Mouse (Mus musculus) liver, embryonic 14.5 days (tissue): ENCODE data around the gene Pbxip1. TPM values are rescaled to one million over a fixed set of nuclear protein-coding genes. Genes with fewer than 3 reads are reported as not detected.
"Not testable (repeated sequence)": the region's sequence is repeated elsewhere in the genome, so short reads cannot be mapped to it uniquely, and the experiment has no call there.

Experiments used
- ATAC-seq: fragments of 200-750 bp; cut with Nextera tagmentation; 2 replicates; pipeline ENCODE4 v1.8.0; 2017; ENCODE audit warnings: moderate number of reproducible peaks, mild to moderate bottlenecking, moderate library complexity; ENCODE audit not compliant: insufficient read depth
- DNase-seq, 3 experiments: peaks; one replicate each; pipeline ENCODE4 v3.0.0-alpha.2; 2012 to 2013; ENCODE audit warnings: low read depth in 3 of 3, low spot score in 3 of 3
- H3K27ac ChIP-seq: fragments of 300-500 bp; sonication (generic); 2 replicates; pipeline ENCODE4 v1.5.1; 2014; ENCODE audit warnings: moderate library complexity, mild to moderate bottlenecking, control low read depth, inconsistent platforms
- H3K27me3 ChIP-seq: fragments of 300-500 bp; sonication (generic); 2 replicates; pipeline ENCODE4 v1.6.1; 2014; ENCODE audit warnings: mild to moderate bottlenecking, low read length, moderate library complexity; ENCODE audit not compliant: control insufficient read depth, insufficient read depth
- H3K36me3 ChIP-seq: fragments of 300-500 bp; sonication (generic); replicated peaks from 2 replicates; pipeline ENCODE4 v1.6.1; 2014; ENCODE audit warnings: low read depth; ENCODE audit not compliant: control insufficient read depth, insufficient read depth
- H3K4me1 ChIP-seq, 2 experiments: fragments of 200-500 bp in 1 of 2; fragments of 300-500 bp in 1 of 2; sonication (generic) in 1 of 2; replicated peaks; 2 replicates each; pipeline ENCODE4 v1.6.1; 2012 to 2014; ENCODE audit warnings: antibody characterized with exemption in 1 of 2, inconsistent platforms in 1 of 2, low read length in 1 of 2; ENCODE audit not compliant: control insufficient read depth in 2 of 2, insufficient read depth in 2 of 2
- H3K4me2 ChIP-seq: fragments of 300-500 bp; sonication (generic); 2 replicates; pipeline ENCODE4 v1.6.1; 2014; ENCODE audit warnings: low read depth, mild to moderate bottlenecking, control low read depth, moderate library complexity
- H3K4me3 ChIP-seq, 2 experiments: fragments of 200-500 bp in 1 of 2; fragments of 300-500 bp in 1 of 2; sonication (generic) in 1 of 2; 2 replicates each; pipeline ENCODE4 v1.5.1; 2012 to 2014; ENCODE audit warnings: low read depth in 2 of 2, low read length in 2 of 2, mild to moderate bottlenecking in 2 of 2, control low read depth in 1 of 2, inconsistent platforms in 1 of 2, moderate library complexity in 1 of 2; ENCODE audit not compliant: insufficient read depth in 1 of 2
- H3K9ac ChIP-seq: fragments of 300-500 bp; sonication (generic); replicated peaks from 2 replicates; pipeline ENCODE4 v1.6.1; 2014; ENCODE audit warnings: mild to moderate bottlenecking, control low read depth, moderate library complexity
- H3K9me3 ChIP-seq: fragments of 300-500 bp; sonication (generic); 2 replicates; pipeline ENCODE4 v1.6.1; 2016; ENCODE audit warnings: low read length, mixed read lengths; ENCODE audit not compliant: control insufficient read depth
- CTCF ChIP-seq: IDR thresholded peaks from 2 replicates; pipeline ENCODE4 v1.5.1; 2016; ENCODE audit warnings: antibody characterized with exemption, low read depth, control low read depth
- EP300 ChIP-seq: IDR thresholded peaks from 2 replicates; pipeline ENCODE4 v1.6.1; 2016; ENCODE audit warnings: antibody characterized with exemption, low read depth
- WGBS: fragments of 180-500 bp; shearing (Covaris S2); extraction: QIAGEN DNeasy Blood & Tissue Kit; methylation state at CpG from one replicate; pipeline ENCODE4 v1.1.7; 2014; ENCODE audit not compliant: insufficient replicate concordance; 5-methylcytosine and 5-hydroxymethylcytosine counted together
- polyA plus RNA-seq, 2 experiments: library from polyadenylated mRNA; depleted of rRNA in 1 of 2; stranded (reverse) in 1 of 2; unstranded in 1 of 2; fragments of >200 nt; fragmentation: Nextera tagmentation in 1 of 2; extraction: Ambion mirVana in 1 of 2; gene quantifications; 2 replicates each; pipeline versions ENCODE4 v1.2.1 to v1.2.3; 2012 to 2014

Pbxip1 gene
- polyA plus RNA-seq, 2 experiments = 2.8 to 3.1 TPM

GRCm38 (mm10) chr3:89424416-89425140, 11.9 kb upstream of the Pbxip1 start:
- Histone ChIP-seq H3K4me3 (peak overlapping the region in 1 of 2 experiments; percentile 8; a peak in 3 of 4 replicates), H3K27ac (peak overlapping the region; percentile 59), H3K27me3 (no peaks in the 10 kb centered on the region), H3K9me3 (no peaks in the 10 kb centered on the region), H3K4me1 (peaks cover 49 to 62% of the 10 kb centered on the region in 2 experiments), H3K9ac (peak overlapping the region; percentile 27; the same call in 1 of the 2 replicates), H3K36me3 (peaks cover 40% of the 10 kb centered on the region), H3K4me2 (peak overlapping the region; percentile 61)
- peak; percentile 28 for ATAC-seq
- 38% methylated on average over 5 of the region's 5 CpGs for WGBS
- TF ChIP-seq EP300 (no peak; the same call in 1 of the 2 replicates), CTCF (no peak)
- no peak for DNase-seq

- DNase-seq (no peak), ATAC-seq (no peak)
- peak overlapping the region; percentile 59 for H3K27ac ChIP-seq
- H3K9ac ChIP-seq = peak overlapping the region; percentile 39
- peaks cover 44 to 57% of the 10 kb centered on the region in 2 experiments for H3K4me1 ChIP-seq
- H3K36me3 ChIP-seq = peaks cover 40% of the 10 kb centered on the region
- H3K27me3 ChIP-seq = no peaks in the 10 kb centered on the region
- WGBS = 70% methylated on average over 5 of the region's 5 CpGs
- no peaks in the 10 kb centered on the region for H3K9me3 ChIP-seq
- peak overlapping the region in 1 of 2 experiments; percentile 16; a peak in 2 of 4 replicates for H3K4me3 ChIP-seq
- H3K4me2 ChIP-seq = peak overlapping the region; percentile 61
- TF ChIP-seq EP300 (no peak), CTCF (no peak)
Observed at GRCm38 (mm10) chr3:89425141-89425525, 11.4 kb upstream of the Pbxip1 start.

GRCm38 (mm10) chr3:89425876-89426275, 10.6 kb upstream of the Pbxip1 start:
- peaks cover 39 to 52% of the 10 kb centered on the region in 2 experiments for H3K4me1 ChIP-seq
- WGBS = 9% methylated on average over 4 of the region's 4 CpGs
- H3K4me2 ChIP-seq = peak overlapping the region; percentile 61
- TF ChIP-seq CTCF (no peak), EP300 (peak; percentile 83)
- peak overlapping the region; percentile 31 to 33 for H3K4me3 ChIP-seq
- H3K36me3 ChIP-seq = peaks cover 40% of the 10 kb centered on the region
- no peaks in the 10 kb centered on the region for H3K9me3 ChIP-seq
- ATAC-seq (peak; percentile 4; the same call in 1 of the 2 replicates), DNase-seq (peak; percentile 72 to 78 (median 77))
- peak overlapping the region; percentile 59 for H3K27ac ChIP-seq
- H3K27me3 ChIP-seq = no peaks in the 10 kb centered on the region
- H3K9ac ChIP-seq = peak overlapping the region; percentile 56

- Histone ChIP-seq H3K4me1 (peaks cover 27 to 30% of the 10 kb centered on the region in 2 experiments), H3K36me3 (peaks cover 49% of the 10 kb centered on the region)
- H3K9me3 ChIP-seq, H3K27ac ChIP-seq, DNase-seq, H3K27me3 ChIP-seq, H3K9ac ChIP-seq, H3K4me3 ChIP-seq, H3K4me2 ChIP-seq, ATAC-seq: not testable (repeated sequence)
- 84% methylated on average over 7 of the region's 7 CpGs for WGBS
Observed at GRCm38 (mm10) chr3:89429021-89429420, 7.5 kb upstream of the Pbxip1 start.
